Mouse (Mus musculus): ENCODE results near the gene Isoc2b.
"Not testable (repeated sequence)": the region's sequence is repeated elsewhere in the genome, so short reads cannot be mapped to it uniquely, and the experiment has no call there.

Isoc2b gene

GRCm38 (mm10) chr7:4835631-4836327 lies 34.3 kb downstream of the Isoc2b start:
- DNase-seq (ENCODE audit: low spot score in 2 of 2), result no peak

GRCm38 (mm10) chr7:4830476-4830875 lies 39.6 kb downstream of the Isoc2b start:
- no peak for DNase-seq (ENCODE audit: low spot score in 2 of 2)

DNA sequence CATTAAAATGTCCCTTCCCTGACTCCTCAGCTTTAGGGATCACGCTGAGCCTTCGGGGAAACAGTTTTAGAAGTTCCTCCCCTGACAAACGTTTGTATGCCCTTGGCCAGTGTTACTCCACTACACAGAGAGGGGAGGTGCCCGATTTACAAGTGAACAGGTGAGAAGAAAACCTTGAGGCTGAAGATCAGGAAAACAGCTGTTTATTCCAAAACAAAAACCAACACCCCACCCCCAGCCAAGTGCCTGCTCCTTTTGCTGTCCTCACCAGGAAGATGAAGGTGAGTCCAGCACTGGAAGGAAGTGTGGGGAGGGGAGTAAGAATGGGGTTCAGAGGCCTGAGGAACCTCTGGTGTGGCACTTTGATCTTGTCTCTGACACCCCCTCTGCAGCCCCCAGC lies 44.7 kb downstream of the Isoc2b start:
- no peak for DNase-seq (ENCODE audit: low spot score in 2 of 2)

- DNase-seq (ENCODE audit: low spot score in 2 of 2), result no peak
Observed at GRCm38 (mm10) chr7:4822162-4822907, 47.7 kb downstream of the Isoc2b start.

DNA sequence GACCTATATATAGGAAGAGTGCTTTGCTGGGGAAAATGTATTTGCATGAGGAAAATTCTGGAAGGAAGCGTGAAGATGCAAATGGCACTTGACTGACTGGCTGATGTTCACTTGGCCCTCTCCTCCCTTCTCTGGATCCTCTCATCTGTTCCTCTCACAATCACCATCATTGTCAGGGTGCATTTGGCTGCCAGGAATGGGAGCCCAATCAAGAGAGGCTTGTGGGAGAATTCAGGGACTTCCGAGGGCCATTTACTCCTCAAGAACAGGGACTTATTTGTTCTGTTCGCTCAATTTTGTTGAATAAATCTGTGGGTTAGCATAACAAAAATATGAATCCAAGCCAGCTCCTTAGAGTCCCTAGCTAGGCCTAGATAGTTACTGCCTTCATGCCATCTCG lies 48.4 kb downstream of the Isoc2b start:
- no peak for DNase-seq (ENCODE audit: low spot score in 2 of 2)

DNA sequence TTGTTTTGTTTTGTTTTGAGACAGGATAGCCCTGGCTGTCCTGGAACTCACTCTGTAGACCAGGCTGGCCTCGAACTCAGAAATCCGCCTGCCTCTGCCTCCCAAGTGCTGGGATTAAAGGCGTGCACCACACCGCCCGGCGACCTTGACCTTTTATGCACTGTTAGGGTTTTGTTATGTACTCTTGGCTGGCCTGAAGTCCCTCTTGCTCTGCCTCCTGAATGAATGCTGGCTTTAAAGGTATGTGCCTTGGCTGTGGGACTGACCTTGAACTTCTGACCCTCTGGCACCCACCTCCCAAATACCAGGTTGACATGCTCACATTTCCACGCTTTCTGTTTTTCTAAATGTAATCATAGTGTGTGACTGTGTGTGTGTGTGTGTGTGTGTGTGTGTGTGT lies 49.1 kb downstream of the Isoc2b start:
- not testable (repeated sequence) for DNase-seq (ENCODE audit: low spot score in 2 of 2)

DNA sequence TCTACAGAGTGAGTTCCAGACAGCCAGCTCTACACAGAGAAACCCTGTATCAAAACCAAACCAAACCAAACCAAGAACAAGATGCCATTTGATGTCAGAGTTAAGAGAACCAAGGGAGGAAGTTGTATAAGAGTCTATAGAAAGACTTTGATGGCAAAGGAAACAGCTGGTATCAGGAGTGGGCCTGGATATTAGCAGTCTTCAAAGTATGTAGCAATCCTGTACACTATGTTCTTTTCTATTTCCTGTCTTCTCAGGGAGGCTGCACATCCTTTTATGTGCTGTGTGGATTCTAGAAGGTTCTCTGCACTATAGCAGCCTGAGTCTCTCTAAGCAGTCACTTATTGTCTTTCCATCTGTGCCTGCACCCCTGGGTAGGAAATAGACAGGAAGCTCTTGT lies 53.5 kb downstream of the Isoc2b start:
- DNase-seq (ENCODE audit: low spot score in 2 of 2), result no peak

DNA sequence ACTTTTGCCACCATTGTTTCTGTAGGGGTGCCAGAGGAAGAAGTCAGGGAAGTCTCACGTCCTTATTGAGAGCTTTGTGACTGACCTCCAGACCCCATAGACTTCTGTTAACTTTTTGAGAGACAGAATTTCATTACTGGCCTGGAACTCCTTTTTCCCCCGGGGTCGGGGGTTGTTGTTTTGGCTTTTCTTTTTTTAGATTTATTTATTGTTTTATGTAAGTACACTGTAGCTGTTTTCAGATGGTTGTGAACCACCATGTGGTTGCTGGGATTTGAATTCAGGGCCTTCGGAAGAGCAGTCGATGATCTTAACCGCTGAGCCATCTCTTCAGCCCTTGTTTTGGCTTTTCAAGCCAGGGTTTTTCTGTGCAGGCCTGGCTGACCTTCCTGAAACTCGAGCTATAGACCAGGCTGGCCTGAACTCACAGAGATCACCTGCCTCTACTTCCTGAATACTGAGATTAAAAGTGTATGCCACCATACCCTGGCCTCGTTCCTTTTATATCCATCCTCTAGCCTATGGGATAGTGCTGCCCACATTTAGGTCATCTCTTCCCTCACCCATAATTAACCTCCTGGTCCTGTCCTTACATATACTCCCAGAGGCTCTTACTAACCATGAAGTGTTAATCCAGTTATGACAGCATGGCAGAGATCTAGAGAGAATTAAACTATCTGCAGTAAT lies 56.8 kb downstream of the Isoc2b start:
- DNase-seq (ENCODE audit: low spot score in 2 of 2), result no peak

DNA sequence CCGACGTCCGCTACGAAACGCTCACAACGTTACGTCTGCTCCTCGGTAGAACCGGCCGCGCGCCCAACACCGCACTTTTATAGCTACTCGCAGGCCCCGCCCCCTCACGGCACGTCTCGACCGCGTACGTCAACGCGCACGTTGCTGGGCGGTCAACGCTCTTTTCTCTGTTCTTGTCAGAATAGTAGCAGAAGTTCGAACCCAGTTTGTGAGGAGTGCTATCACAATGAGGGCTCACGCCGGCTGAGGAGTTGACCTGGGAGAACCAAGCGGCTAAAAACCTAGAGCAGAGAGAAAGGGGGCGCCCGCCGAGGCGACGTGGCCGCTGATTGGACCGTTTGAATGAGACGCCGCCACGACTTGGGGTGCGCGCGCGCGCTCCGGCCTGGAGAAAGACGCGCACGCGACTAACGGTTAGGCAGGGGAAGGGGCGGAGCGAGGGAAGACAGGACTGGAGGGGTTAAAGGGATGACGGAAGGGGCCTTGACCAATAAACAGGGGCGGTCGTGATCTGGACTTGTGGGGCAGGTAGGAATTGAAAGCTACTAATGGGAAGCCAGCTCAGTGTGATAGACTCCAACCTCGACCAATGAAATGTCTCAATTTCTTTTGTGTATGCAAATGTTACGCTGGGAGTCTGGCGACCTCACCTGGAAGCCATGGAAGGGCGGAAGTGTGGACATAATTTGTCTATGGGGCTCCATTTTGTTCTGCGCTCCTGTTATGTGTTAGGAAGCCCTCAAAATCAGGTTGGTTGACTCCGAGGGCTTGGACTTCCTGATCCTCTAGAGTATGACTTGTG lies 57.6 kb downstream of the Isoc2b start, which contains the start of gene Ube2s:
Gene Ube2s (minus strand): TSS at position 288 of the 802 bp plus-strand sequence.
- DNase-seq (ENCODE audit: low spot score in 2 of 2), result peak; percentile 93 to 99

DNA sequence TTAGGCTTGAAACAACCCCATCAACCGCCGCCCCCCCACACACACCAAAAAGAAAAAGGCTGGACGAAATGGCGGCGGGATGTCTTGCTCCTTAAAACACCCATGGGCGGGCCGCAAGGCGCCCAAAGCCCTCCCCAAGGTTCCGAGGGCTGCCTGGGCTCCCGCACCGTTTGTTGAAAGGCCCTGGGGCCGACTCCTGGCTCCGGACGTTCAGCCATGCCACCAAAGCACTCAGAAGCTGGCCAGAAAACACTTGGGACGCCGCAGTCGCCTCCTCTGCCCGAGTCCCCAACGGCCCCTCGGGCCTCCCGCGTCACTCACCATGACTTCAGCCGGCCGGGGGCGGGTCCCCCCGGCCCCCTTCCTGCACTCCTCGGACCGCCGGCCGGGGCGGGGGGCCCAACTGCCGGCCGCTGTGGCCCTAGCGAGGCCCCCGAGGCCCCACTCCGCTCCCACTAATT lies 58.2 kb downstream of the Isoc2b start:
- peak in 1 of 2 experiments; percentile 31 for DNase-seq (ENCODE audit: low spot score in 2 of 2)

GRCm38 (mm10) chr7:4811131-4811530 lies 58.9 kb downstream of the Isoc2b start:
- DNase-seq (ENCODE audit: low spot score in 2 of 2), result not testable (repeated sequence)

- no peak for DNase-seq (ENCODE audit: low spot score in 2 of 2)
Observed at GRCm38 (mm10) chr7:4806716-4807115, 63.3 kb downstream of the Isoc2b start.

- no peak for DNase-seq (ENCODE audit: low spot score in 2 of 2)
Observed at GRCm38 (mm10) chr7:4802247-4802646, 67.8 kb downstream of the Isoc2b start.

- no peak for DNase-seq (ENCODE audit: low spot score in 2 of 2)
Observed at GRCm38 (mm10) chr7:4795767-4796433, 74.2 kb downstream of the Isoc2b start.
